Mouse (Mus musculus) T-cell, adult 2 months (primary cell): ENCODE data around the gene 1110032A03Rik.

ENCODE experiments used
- DNase-seq: peaks from one replicate; pipeline ENCODE4 v3.0.0; 2022; ENCODE audit warnings: low spot score

1110032A03Rik gene

GRCm38 (mm10) chr9:50774026-50774462 lies 1.3 kb downstream of the 1110032A03Rik start:
- DNase-seq, result no peak

DNA sequence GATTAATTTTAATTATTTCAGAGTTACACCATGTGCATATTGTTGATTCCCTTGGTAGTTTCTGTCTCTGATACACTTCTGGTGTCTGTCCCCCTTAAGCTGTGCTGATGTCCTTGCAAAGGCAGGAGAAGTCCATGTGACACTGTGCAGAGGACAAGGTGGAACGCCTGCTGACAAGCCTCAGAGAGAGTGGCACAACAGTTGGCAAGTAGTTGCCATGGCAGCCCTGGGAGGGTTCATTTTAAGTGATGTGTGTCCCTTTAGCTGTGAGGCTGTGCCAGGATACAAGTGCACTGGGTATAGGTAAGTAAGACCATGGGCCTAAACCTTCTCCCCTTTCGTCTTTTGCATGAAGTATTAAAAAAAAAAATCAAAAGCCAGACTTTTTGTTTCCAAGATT lies 5.3 kb downstream of the 1110032A03Rik start:
- no peak for DNase-seq

DNA sequence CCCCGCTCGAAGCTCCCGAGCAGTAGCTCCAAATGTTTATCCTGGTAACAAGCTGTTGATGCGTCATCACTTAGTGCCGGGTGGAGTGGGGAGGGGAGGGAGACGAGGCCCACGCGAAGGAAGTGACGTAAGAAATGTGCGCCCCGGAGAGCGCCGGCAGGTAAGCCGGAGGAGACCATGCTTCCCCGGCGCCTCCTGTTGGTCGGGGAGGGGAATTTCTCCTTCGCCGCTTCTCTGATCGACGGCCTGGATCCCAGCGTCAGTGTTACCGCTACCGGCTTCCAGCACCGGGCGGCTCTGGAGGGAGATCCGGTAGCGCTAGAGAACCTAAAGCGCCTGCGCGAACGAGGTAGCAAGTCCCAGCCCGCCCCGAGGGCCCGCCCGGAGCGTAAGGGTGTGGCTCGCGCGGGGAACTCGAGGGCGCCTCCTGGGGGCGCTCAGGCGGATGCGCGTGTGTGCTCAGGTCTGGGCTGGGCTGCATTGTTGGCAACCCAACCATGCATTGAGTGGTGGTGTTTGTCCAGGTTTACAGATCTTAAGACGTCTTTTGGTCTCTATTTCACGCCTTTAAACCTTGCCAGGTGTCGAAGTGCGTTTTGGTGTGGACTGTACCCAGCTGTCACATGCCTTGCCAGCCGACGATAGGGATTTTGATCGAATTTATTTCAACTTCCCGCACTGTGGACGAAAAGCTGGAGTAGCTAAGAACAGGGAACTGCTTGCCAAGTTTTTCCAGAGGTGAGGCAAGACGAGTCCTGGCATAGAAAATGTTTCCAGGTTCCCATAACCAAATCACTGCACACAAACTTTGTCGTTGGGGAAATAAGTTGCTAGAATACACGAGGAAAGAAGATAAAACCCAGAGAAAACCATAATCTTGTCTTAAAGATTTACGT lies 7.0 kb downstream of the 1110032A03Rik start, which contains the start of gene Fdxacb1:
Gene Fdxacb1, plus strand, starts transcription at position 130 of the 896 bp plus-strand sequence.
- DNase-seq, result peak; percentile 98

GRCm38 (mm10) chr9:50767531-50768106 lies 7.7 kb downstream of the 1110032A03Rik start:
- DNase-seq, result no peak

- DNase-seq, result peak; percentile 15
These were observed 12.0 kb downstream of the 1110032A03Rik start for GRCm38 (mm10) chr9:50763331-50763730.

- no peak for DNase-seq
These were observed 13.6 kb downstream of the 1110032A03Rik start for GRCm38 (mm10) chr9:50761520-50762243.

GRCm38 (mm10) chr9:50756711-50757110 lies 18.6 kb downstream of the 1110032A03Rik start:
- DNase-seq, result no peak

DNA sequence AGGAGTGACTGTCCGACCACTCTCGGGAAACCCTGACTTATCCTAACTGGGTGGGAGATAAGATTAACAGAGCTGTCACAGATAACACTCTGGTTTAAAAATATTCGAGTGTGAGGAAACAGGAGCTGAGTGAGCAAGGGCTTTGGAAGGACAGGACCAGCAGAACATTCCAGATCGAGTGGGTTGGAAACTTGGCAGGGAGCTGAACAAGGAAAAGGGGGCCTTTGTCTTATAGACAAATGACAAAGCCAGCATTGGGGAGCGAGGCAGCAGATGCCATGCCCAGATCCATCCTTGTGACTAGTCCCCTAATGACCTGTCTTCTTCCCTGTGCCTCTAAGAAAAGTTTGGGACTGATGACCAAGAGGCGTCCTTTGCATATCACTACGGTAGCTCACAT lies 21.4 kb downstream of the 1110032A03Rik start:
- DNase-seq, result no peak

GRCm38 (mm10) chr9:50752784-50753615 lies 22.3 kb downstream of the 1110032A03Rik start:
- no peak for DNase-seq

DNA sequence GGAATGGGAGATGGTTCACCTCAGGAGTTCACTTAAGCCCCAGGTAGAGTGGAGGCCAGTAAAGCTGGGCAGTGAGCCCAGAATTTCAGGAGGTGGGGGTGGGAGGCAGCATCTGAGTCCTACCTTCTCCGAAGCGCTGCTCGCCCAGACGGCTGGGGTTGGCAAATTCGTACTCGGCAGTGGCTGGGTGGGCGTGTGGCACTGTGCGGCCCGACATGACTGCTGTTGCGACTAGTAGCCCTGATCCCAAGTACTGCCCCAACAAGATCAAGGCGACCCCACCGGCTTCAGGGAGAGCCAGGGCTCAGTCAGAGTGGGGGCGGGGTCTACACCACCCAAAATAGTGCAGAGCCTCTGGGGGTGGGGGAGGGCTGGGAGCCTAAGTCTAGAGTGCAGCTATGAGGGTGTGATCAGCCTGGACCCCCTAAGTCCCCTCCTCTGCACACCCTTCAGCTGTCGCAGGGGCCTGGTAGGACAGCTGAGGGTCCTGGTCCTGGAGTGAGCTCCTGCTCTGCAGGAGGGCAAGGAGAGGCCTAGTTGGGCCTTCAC lies 23.2 kb downstream of the 1110032A03Rik start, which contains the start of gene Hspb2:
Gene Hspb2, minus strand, starts transcription at position 301 of the 549 bp plus-strand sequence.
- no peak for DNase-seq

GRCm38 (mm10) chr9:50751323-50751722 lies 24.0 kb downstream of the 1110032A03Rik start, which contains the start of gene Cryab:
Gene Cryab, plus strand, starts transcription at chr9:50751325.
- no peak for DNase-seq

- DNase-seq, result no peak
These were observed 24.6 kb downstream of the 1110032A03Rik start for GRCm38 (mm10) chr9:50750706-50751105.

DNA sequence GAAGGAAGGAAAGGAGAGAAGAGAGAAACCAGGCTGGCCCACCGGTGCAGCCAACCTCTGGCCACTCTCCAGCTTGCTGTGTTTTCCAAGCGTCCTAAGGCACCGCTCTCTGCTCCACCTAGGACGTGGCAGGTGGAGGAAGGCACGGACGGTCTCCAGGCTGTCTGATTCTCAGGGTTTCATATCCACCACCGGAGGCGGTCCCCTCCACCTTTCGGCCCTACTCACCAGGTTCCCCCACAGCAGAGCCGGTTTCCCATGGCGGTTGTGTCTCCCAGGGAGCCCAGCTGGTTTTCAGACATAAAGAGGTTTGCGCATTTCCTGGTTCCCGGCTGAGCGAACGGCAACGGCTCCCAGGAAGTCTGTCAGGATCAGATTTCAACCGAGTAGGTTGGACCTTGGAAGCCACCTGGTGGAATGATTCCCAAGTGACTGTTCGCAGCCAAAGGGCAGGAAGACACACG lies 29.1 kb downstream of the 1110032A03Rik start, which contains the start of gene 2310030G06Rik:
Gene 2310030G06Rik, minus strand, starts transcription at position 323 of the 464 bp plus-strand sequence.
- no peak for DNase-seq

- DNase-seq, result no peak
These were observed 29.5 kb downstream of the 1110032A03Rik start for GRCm38 (mm10) chr9:50745806-50746205.

- no peak for DNase-seq
These were observed 32.6 kb downstream of the 1110032A03Rik start for GRCm38 (mm10) chr9:50742744-50743143.

DNA sequence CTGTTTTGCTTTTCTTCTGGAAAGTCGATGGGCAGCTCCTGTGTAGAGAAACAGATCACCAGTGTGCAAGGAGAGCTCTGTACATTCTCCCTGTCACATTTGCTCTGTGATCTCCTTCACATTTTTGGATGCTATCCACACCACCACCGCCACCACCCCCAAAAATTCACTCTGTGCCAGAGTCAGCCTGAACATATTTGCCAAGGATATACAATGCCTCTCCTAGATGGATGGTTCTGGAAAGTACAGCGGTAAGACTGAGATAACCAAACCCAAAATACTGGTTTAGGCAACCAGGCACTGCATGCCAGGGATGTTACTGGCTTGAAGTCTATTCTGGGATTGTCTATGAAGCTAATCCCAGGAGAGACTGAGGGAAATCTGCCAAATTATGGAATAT lies 33.1 kb downstream of the 1110032A03Rik start:
- no peak for DNase-seq

- no peak for DNase-seq
These were observed 34.2 kb downstream of the 1110032A03Rik start for GRCm38 (mm10) chr9:50740867-50741784.

GRCm38 (mm10) chr9:50738914-50739870 lies 36.1 kb downstream of the 1110032A03Rik start, which contains the start of gene Dixdc1:
Gene Dixdc1, minus strand, starts transcription at chr9:50739517.
- DNase-seq, result peak; percentile 81
